Mouse (Mus musculus) Patski (cell line): ENCODE measurements around the gene Gar1. TPM values are rescaled to one million over a fixed set of nuclear protein-coding genes. Genes with fewer than 3 reads are reported as not detected.

ENCODE experiments used
- ATAC-seq: fragments of 100-300 bp; one replicate; pipeline ENCODE4 v1.8.0; 2021
- CTCF ChIA-PET: fragments of 350-600 bp; sonication (Branson Sonifier 250); formaldehyde crosslinking; loops from one replicate; lab custom pipeline; 2022; ENCODE audit warnings: inconsistent platforms; lab: Charles Lee
- POLR2A ChIA-PET: fragments of 350-600 bp; sonication (Branson Sonifier 250); formaldehyde crosslinking; loops from one replicate; lab custom pipeline; 2022; ENCODE audit warnings: antibody characterized with exemption, inconsistent platforms; lab: Charles Lee
- DNase-seq: peaks from one replicate; pipeline ENCODE4 v3.0.0-alpha.2; 2011; ENCODE audit warnings: low read depth, low spot score
- H3K27me3 ChIP-seq: fragments of 371-371 bp; one replicate; pipeline ENCODE4 v1.5.1; 2021
- CTCF ChIP-seq: fragments of 100-300 bp; IDR thresholded peaks from one replicate; pipeline ENCODE4 v1.5.1; 2021
- in situ Hi-C: fragments of 300-500 bp; cut with MboI; formaldehyde crosslinking; loops from 3 replicates; pipeline ENCODE4 v1.11.1; 2018; ENCODE audit warnings: low pct_unique_long_range_greater_than_20kb, mixed read lengths
- polyA plus RNA-seq: library from polyadenylated mRNA; unstranded; gene quantifications from one replicate; pipeline ENCODE4 v1.2.3, GENCODE M21; 2021

The Gar1 gene
- 96.2 TPM for polyA plus RNA-seq

DNA sequence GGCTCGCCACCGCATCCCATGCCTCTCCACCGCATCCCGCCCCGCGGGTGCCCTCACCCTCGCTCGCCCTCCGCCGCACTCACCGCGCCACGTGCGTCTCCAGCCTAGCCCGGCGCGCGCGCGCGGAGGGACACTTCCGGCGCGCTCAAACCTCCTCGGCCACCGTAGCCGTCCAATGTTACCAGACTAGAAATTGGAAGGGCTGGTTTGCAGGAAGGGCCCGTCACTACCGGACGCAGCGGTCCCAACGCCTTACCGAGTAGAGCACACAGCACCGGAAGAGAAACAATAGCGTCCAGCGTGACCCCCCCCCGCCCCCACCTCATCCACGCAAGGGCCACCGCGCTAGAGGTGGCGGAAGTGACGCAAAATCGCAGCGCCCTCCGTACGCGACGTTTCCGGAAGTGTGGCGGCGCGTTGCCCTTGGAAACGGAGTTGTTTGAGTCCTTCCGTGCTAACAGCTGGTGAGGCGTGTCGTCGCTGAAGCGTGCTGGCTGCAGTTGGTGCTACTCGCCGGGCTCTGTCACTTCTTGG, at the start of gene Gar1:
Gene Gar1, minus strand, starts transcription at position 362 of the 534 bp plus-strand sequence.
- ChIA-PET POLR2A (interaction anchor here (0.6 to 0.7 kb wide), 2 partner anchors 126 to 768 kb away, joined by 3 to 4 read pairs; no protein-coding TSS in a partner anchor), CTCF (no interaction called here)
- TF ChIP-seq CTCF, result no peak
- ATAC-seq (peak; percentile 86), DNase-seq (peak; percentile 96)
- no peaks in the 10 kb centered on the region for H3K27me3 ChIP-seq
- in situ Hi-C loops, result no loop called here

DNA sequence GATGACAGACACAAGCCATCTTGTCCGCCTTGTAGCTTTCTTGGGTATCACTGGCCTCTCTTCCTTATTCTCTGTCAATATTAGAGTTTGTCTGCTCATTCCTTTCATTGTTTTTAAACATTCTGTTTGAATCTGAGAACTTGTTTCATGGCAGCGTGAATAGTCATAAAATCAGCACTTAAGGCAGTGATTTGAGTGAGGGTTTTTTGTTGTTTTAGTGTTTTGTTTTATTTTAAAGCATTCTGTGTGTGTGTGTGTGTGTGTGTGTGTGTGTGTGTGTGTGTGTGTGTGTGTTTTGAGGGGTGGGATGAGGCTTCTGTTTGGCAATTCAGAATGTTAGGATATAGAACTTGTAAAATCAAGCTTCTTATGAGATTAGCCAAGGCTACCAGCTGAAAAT, 48.7 kb upstream of the Gar1 start:
- DNase-seq (no peak), ATAC-seq (no peak)
- in situ Hi-C loops, result no loop called here
- no peak for TF ChIP-seq CTCF
- ChIA-PET CTCF (interaction anchor here (0.8 to 1.3 kb wide), 6 partner anchors 9 to 224 kb away, joined by 3 read pairs; no protein-coding TSS in a partner anchor), POLR2A (interaction anchor here (0.6 to 1.0 kb wide), 3 partner anchors 14 to 32 kb away, joined by 3 to 6 read pairs (median 4); no protein-coding TSS in a partner anchor)
- no peaks in the 10 kb centered on the region for H3K27me3 ChIP-seq

DNA sequence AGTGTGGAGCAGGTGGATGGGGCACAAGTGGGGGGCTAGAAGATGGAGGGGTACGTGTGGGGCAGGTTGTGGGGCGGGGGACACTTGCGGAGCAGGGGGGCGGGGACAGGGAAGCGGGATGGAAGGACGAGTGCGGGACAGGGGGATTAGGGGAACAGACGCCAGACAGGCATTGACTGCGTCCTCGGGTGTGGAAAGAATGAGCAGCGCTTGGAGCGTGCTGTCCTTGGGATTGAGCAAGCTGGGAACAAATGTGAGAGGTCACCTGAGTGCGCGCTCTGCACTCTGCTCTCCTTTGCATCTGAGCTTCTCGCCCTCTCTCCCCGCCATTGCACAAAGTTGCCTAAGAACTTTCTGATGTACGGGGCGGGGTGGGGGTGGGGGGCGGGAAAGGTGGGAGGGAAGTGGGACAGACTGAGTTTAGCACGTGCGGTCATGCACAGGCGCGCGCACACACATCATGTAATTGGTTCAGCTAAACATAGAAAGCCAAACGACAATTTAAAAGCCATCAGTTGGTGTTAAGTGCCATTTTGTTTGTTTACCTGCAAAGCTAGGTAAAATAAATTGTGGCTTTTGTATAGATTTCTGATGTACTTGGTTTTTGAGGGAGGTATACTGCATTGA, 48.0 kb upstream of the Gar1 start:
- ChIA-PET CTCF (interaction anchor here (0.8 to 1.3 kb wide), 5 partner anchors 10 to 46 kb away, joined by 3 read pairs; no protein-coding TSS in a partner anchor), POLR2A (interaction anchor here (1.0 kb wide), 2 partner anchors 15 to 23 kb away, joined by 3 to 6 read pairs; no protein-coding TSS in a partner anchor)
- DNase-seq, result no peak
- TF ChIP-seq CTCF, result no peak
- peak; percentile 17 for ATAC-seq
- in situ Hi-C loops, result no loop called here
- no peaks in the 10 kb centered on the region for H3K27me3 ChIP-seq

DNA sequence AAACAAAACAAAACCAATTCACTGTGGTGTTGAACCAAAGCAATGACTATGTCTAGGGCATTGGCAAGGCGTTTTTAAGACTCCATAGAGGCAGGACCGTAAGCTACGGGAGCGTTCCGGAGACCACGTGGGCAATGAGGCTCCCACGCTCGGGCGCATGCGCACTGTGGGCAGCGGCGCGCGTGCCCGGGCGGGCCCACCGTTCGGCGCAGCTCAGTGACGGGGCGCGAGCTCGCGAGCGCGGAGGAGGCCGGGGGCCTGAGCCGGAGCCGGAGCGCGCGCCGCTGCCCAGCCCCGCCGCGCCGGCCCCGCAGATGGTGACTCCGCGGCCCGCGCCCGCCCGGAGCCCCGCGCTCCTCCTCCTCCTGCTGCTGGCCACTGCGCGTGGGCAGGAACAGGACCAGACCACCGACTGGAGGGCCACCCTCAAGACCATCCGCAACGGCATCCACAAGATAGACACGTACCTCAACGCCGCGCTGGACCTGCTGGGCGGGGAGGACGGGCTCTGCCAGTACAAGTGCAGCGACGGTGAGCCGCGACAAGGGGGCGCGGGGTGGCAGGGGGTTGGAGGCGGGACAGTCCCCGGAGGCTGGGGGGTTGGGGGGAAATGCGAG, 47.3 kb upstream of the Gar1 start, which contains the start of gene Pla2g12a:
Gene Pla2g12a, plus strand, starts transcription at position 202 of the 617 bp plus-strand sequence.
- no peaks in the 10 kb centered on the region for H3K27me3 ChIP-seq
- no peak for TF ChIP-seq CTCF
- DNase-seq, result peak; percentile 33
- ATAC-seq, result peak; percentile 74
- ChIA-PET CTCF (interaction anchor here (0.7 kb wide), 1 partner anchor 15 kb away, joined by 3 read pairs; no protein-coding TSS in a partner anchor), POLR2A (interaction anchor here (1.0 kb wide), 1 partner anchor 24 kb away, joined by 3 read pairs; no protein-coding TSS in a partner anchor)
- in situ Hi-C loops, result no loop called here

DNA sequence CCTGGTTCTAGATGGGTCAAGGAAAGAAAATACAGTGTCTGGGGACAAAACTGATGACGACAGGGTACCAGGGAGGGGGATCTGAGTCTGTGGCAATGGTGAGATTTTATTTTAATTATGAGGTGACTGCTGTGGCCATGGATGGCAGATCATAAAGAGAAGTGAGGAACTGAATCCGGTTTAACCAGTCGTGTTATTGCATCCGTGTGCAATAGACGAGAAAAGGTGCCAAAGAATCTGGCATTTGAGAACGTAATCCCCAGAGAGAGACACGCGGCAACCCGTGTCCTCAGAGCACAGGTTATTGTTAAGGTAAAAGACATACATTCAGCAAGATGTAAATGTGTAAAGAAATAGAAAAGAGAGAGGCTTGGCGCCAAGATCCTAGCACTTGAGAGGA, 46.1 kb upstream of the Gar1 start:
- POLR2A ChIA-PET, result no interaction called here
- CTCF ChIA-PET, result no interaction called here
- no peak for ATAC-seq
- no peak for DNase-seq
- no peak for TF ChIP-seq CTCF
- no peaks in the 10 kb centered on the region for H3K27me3 ChIP-seq
- in situ Hi-C loops, result no loop called here

DNA sequence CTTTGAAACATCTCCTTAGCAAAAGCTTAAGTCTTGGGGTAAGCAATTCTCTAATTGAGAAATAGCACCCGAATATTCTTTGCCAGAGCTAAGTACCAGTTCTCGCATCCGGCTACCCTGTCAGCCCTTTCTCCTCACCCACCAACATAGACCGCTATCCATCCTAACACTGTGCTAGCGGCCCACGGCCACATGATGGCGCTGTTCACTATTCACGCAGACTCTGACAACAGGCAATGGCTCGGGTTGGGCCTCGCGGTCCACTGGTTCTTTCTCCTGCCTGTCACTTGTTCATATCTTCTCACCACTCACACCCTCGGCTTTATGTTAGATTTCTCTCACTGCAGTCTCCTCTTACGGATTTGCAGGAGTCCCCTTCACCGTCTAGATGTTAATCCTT, 32.5 kb upstream of the Gar1 start:
- DNase-seq, result no peak
- ChIA-PET CTCF (interaction anchor here (0.9 to 1.2 kb wide), 2 partner anchors 15 to 16 kb away, joined by 3 read pairs; partner anchors contain the start of gene Pla2g12a), POLR2A (no interaction called here)
- H3K27me3 ChIP-seq, result no peaks in the 10 kb centered on the region
- peak; percentile 65 for TF ChIP-seq CTCF
- in situ Hi-C loops, result no loop called here
- ATAC-seq, result no peak

DNA sequence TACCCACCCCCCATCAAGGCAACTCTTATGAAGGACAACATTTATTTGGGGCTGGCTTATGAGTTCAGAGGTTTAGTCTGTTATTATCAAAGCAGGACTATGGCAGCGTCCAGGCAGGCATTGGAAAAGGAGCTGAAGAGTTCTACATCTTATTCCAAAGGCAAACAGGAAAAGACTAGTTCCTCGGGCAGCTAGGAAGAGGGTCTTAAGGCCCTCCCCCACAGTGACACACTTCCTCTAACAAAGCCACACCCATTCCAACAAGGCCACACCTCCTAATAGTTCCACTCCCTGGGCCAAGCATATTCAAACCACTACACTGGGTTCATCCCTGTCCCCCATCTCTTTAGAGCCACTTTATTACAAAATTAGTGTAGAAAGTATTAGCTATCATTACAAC, 31.4 kb upstream of the Gar1 start:
- TF ChIP-seq CTCF, result no peak
- ATAC-seq (no peak), DNase-seq (no peak)
- ChIA-PET POLR2A (no interaction called here), CTCF (interaction anchor here (1.3 kb wide), 1 partner anchor 12 kb away, joined by 3 read pairs; no protein-coding TSS in a partner anchor)
- no peaks in the 10 kb centered on the region for H3K27me3 ChIP-seq
- in situ Hi-C loops, result no loop called here

DNA sequence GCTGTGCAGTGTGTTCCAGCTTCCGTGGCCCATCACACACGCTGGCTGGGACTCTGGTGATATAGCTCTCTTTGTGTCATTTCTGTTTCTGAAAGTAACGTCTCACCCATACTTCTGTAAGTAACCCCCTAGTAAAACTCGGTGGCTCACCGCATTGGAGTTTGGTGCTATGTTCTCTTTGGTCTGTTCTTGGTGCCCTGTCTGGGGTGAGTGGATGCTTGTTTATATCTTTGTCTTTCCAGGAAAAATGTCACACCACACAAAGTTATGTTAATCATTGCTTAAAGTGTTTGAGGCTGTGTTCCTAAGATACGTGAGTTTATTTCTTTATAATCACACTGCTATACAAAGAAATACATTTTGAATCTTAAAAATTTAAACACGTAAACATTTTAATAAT, 15.7 kb upstream of the Gar1 start:
- CTCF ChIA-PET, result no interaction called here
- in situ Hi-C loops, result no loop called here
- TF ChIP-seq CTCF, result no peak

DNA sequence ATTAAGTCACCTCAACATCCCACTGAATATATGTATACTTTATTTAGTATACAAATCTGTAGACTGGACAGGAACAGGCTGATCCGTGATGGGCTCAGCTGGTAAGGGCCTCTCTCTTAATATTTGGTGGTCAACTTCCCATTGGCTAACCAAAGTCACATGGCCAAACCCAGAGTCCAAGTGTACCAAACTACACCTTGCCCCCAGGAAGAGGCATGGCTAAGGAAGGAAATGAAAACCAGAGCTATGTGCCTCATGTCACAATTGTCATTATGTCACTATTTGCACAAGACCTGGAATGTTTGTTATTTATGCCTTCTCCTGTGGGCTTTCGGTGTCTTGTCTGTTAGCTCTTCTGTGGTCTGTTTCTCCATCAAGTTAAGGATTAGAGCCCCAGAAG, 14.7 kb upstream of the Gar1 start:
- CTCF ChIA-PET, result interaction anchor here (1.4 kb wide), 1 partner anchor 23 kb away, joined by 3 read pairs; no protein-coding TSS in a partner anchor
- in situ Hi-C loops, result no loop called here
- no peak for TF ChIP-seq CTCF
- H3K27me3 ChIP-seq, result peaks cover 3% of the 10 kb centered on the region
- no peak for DNase-seq
- POLR2A ChIA-PET, result no interaction called here
- ATAC-seq, result no peak

More for the DNA sequence above, 15.7 kb upstream of the Gar1 start:
- no peak for ATAC-seq
- POLR2A ChIA-PET, result no interaction called here
- no peak for DNase-seq
- H3K27me3 ChIP-seq, result peaks cover 3% of the 10 kb centered on the region

DNA sequence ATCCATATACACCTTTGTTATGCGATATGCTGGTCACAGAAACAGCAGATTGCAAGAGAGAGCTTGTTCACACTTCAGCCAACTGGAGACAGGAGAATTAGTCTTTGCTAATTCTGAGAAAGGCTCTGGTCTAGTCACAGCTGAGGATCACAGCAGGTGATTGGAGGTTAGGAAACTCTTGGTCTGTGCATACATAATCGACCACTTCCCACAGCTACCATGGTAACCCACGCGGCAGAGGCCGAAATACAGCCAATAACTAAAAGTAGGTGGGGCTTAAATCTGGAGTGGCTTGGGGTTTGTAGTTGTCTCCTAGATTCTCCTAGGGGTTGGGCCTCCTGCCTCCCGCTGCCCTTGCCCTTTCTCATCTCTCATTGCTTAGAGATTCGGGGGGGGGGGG, 6.8 kb upstream of the Gar1 start:
- H3K27me3 ChIP-seq, result no peaks in the 10 kb centered on the region
- POLR2A ChIA-PET, result interaction anchor here (0.9 kb wide), 1 partner anchor 19 kb away, joined by 3 read pairs; no protein-coding TSS in a partner anchor
- TF ChIP-seq CTCF, result no peak
- CTCF ChIA-PET, result no interaction called here
- in situ Hi-C loops, result no loop called here
- DNase-seq, result no peak
- ATAC-seq, result no peak
